Mouse (Mus musculus) large intestine, adult 2 months (tissue): ENCODE data around the gene Mxd4. TPM values are rescaled to one million over a fixed set of nuclear protein-coding genes. Genes with fewer than 3 reads are reported as not detected.

Source experiments
- DNase-seq: peaks from one replicate; pipeline ENCODE4 v3.0.0-alpha.2; 2012; ENCODE audit warnings: low read depth, low spot score
- WGBS: fragments of 180-500 bp; shearing (Covaris S2); methylation state at CpG from one replicate; pipeline ENCODE4 v1.1.7; 2018; 5-methylcytosine and 5-hydroxymethylcytosine counted together
- polyA plus RNA-seq: library from polyadenylated mRNA; depleted of rRNA; stranded (reverse); fragments of >200 nt; gene quantifications from 2 replicates; pipeline ENCODE4 v1.2.3, GENCODE M21; 2012

Gene Mxd4
- polyA plus RNA-seq, 1 experiment = 48.9 TPM

- DNase-seq = no peak
- 32% methylated on average over 2 of the region's 2 CpGs for WGBS
Observed at GRCm38 (mm10) chr5:34201396-34201795, 13.9 kb upstream of the Mxd4 start.

GRCm38 (mm10) chr5:34198615-34199014 lies 11.1 kb upstream of the Mxd4 start:
- WGBS = 77% methylated on average over 6 of the region's 6 CpGs
- DNase-seq = no peak

- no peak for DNase-seq
Observed at GRCm38 (mm10) chr5:34197243-34197642, 9.7 kb upstream of the Mxd4 start.

GRCm38 (mm10) chr5:34196423-34196822 lies 8.9 kb upstream of the Mxd4 start:
- DNase-seq = no peak
- 72% methylated on average over 7 of the region's 7 CpGs for WGBS

More at GRCm38 (mm10) chr5:34197243-34197642, 9.7 kb upstream of the Mxd4 start:
- 82% methylated on average over 4 of the region's 4 CpGs for WGBS

- DNase-seq = no peak
- WGBS = 92% methylated on average over 12 of the region's 12 CpGs
Observed at GRCm38 (mm10) chr5:34195786-34196185, 8.3 kb upstream of the Mxd4 start.

- DNase-seq = no peak
- 72% methylated on average over 6 of the region's 6 CpGs for WGBS
Observed at GRCm38 (mm10) chr5:34194975-34195662, 7.6 kb upstream of the Mxd4 start.

- 31% methylated on average over 1 of the region's 1 CpGs for WGBS
- DNase-seq = no peak
Observed at GRCm38 (mm10) chr5:34194426-34194825, 6.9 kb upstream of the Mxd4 start.

GRCm38 (mm10) chr5:34191843-34192242 lies 4.3 kb upstream of the Mxd4 start:
- DNase-seq = no peak
- WGBS = 80% methylated on average over 4 of the region's 4 CpGs

- DNase-seq = no peak
- WGBS = 47% methylated on average over 4 of the region's 4 CpGs
Observed at GRCm38 (mm10) chr5:34191021-34191420, 3.5 kb upstream of the Mxd4 start.

GRCm38 (mm10) chr5:34189521-34189920 lies 2.0 kb upstream of the Mxd4 start:
- WGBS = 85% methylated on average over 1 of the region's 1 CpGs

GRCm38 (mm10) chr5:34188856-34189255 lies 1.3 kb upstream of the Mxd4 start:
- WGBS = 30% methylated on average over 2 of the region's 2 CpGs
- no peak for DNase-seq

More at GRCm38 (mm10) chr5:34189521-34189920, 2.0 kb upstream of the Mxd4 start:
- no peak for DNase-seq

GRCm38 (mm10) chr5:34186961-34187391 lies 544 bp downstream of the Mxd4 start:
- WGBS = under 1% methylated on average over 45 of the region's 46 CpGs
- DNase-seq = no peak

GRCm38 (mm10) chr5:34186391-34186790 lies 1.1 kb downstream of the Mxd4 start:
- 32% methylated on average over 2 of the region's 2 CpGs for WGBS
- no peak for DNase-seq

GRCm38 (mm10) chr5:34185791-34186190 lies 1.7 kb downstream of the Mxd4 start:
- DNase-seq = no peak

- no peak for DNase-seq
- WGBS = 80% methylated on average over 1 of the region's 1 CpGs
Observed at GRCm38 (mm10) chr5:34185051-34185580, 2.4 kb downstream of the Mxd4 start.

GRCm38 (mm10) chr5:34183976-34184375 lies 3.5 kb downstream of the Mxd4 start:
- WGBS = 97% methylated on average over 3 of the region's 3 CpGs
- DNase-seq = no peak

GRCm38 (mm10) chr5:34183156-34183880 lies 4.2 kb downstream of the Mxd4 start:
- 64% methylated on average over 5 of the region's 5 CpGs for WGBS
- no peak for DNase-seq

- DNase-seq = no peak
- WGBS = 33% methylated on average over 3 of the region's 3 CpGs
Observed at GRCm38 (mm10) chr5:34182486-34182885, 5.0 kb downstream of the Mxd4 start.

- 94% methylated on average over 4 of the region's 4 CpGs for WGBS
- no peak for DNase-seq
Observed at GRCm38 (mm10) chr5:34177821-34178220, 9.7 kb downstream of the Mxd4 start.

GRCm38 (mm10) chr5:34177091-34177490 lies 10.4 kb downstream of the Mxd4 start:
- 85% methylated on average over 2 of the region's 2 CpGs for WGBS
- no peak for DNase-seq

- DNase-seq = no peak
- WGBS = 91% methylated on average over 10 of the region's 10 CpGs
Observed at GRCm38 (mm10) chr5:34176691-34177090, 10.8 kb downstream of the Mxd4 start.
